Mouse (Mus musculus) bone marrow macrophage, adult 2 months (primary cell): Measurements from ENCODE around the gene Pde4d. TPM values are rescaled to one million over a fixed set of nuclear protein-coding genes. Genes with fewer than 3 reads are reported as not detected.

ENCODE experiments used
- H3K27ac ChIP-seq: 2 replicates; pipeline ENCODE4 v1.5.1; 2012; ENCODE audit warnings: low read depth, low read length; ENCODE audit not compliant: insufficient read depth
- H3K4me1 ChIP-seq: 2 replicates; pipeline ENCODE4 v1.6.1; 2012; ENCODE audit warnings: low read length; ENCODE audit not compliant: control insufficient read depth, insufficient read depth
- H3K4me3 ChIP-seq: 2 replicates; pipeline ENCODE4 v1.5.1; 2012; ENCODE audit warnings: mild to moderate bottlenecking, low read length, moderate library complexity; ENCODE audit not compliant: insufficient read depth
- CTCF ChIP-seq: IDR thresholded peaks from 2 replicates; pipeline ENCODE4 v1.5.1; 2012; ENCODE audit warnings: low read depth, mild to moderate bottlenecking, low read length, moderate library complexity
- POLR2A ChIP-seq: IDR thresholded peaks from 2 replicates; pipeline ENCODE4 v1.6.1; 2012; ENCODE audit warnings: mild to moderate bottlenecking, low read depth, low read length, borderline replicate concordance
- polyA plus RNA-seq: library from polyadenylated mRNA; stranded (reverse); fragments of >200 nt; gene quantifications from 2 replicates; pipeline ENCODE4 v1.2.4, GENCODE M21; 2012; ENCODE audit not compliant: missing spikeins, insufficient read depth, insufficient read length

The Pde4d gene
- polyA plus RNA-seq, 1 experiment, result 1.8 TPM

- Histone ChIP-seq H3K27ac (no peak overlapping the region), H3K4me3 (no peak overlapping the region), H3K4me1 (peaks cover 12% of the 10 kb centered on the region)
- no peak for TF ChIP-seq CTCF
- no peak for TF ChIP-seq POLR2A
Observed at GRCm38 (mm10) chr13:109655390-109655789, 1205.6 kb downstream of the Pde4d start.

GRCm38 (mm10) chr13:109659103-109659502 is 1209.4 kb downstream of the Pde4d start:
- TF ChIP-seq CTCF (no peak), POLR2A (no peak)
- 0 out of 2 replicates have a peak, but pooled peaks cover 2% of the 10 kb centered on the region for H3K4me1 ChIP-seq
- no peak overlapping the region for H3K27ac ChIP-seq
- no peak overlapping the region for H3K4me3 ChIP-seq

GRCm38 (mm10) chr13:109661345-109661744 is 1211.6 kb downstream of the Pde4d start:
- TF ChIP-seq CTCF (no peak), POLR2A (no peak)
- 0 out of 2 replicates have a peak, but pooled peaks cover 2% of the 10 kb centered on the region for H3K4me1 ChIP-seq

GRCm38 (mm10) chr13:109662099-109662498 is 1212.4 kb downstream of the Pde4d start:
- H3K4me3 ChIP-seq, result no peak overlapping the region
- TF ChIP-seq CTCF (no peak), POLR2A (no peak)
- 0 out of 2 replicates have a peak, but pooled peaks cover 2% of the 10 kb centered on the region for H3K4me1 ChIP-seq
- no peak overlapping the region for H3K27ac ChIP-seq

More at GRCm38 (mm10) chr13:109661345-109661744, 1211.6 kb downstream of the Pde4d start:
- Histone ChIP-seq H3K4me3 (no peak overlapping the region), H3K27ac (no peak overlapping the region)

GRCm38 (mm10) chr13:109662731-109663130 is 1213.0 kb downstream of the Pde4d start:
- H3K4me1 ChIP-seq, result 0 out of 2 replicates have a peak, but pooled peaks cover 2% of the 10 kb centered on the region
- TF ChIP-seq POLR2A, result no peak
- TF ChIP-seq CTCF, result no peak
- H3K4me3 ChIP-seq, result no peak overlapping the region
- no peak overlapping the region for H3K27ac ChIP-seq

- H3K4me3 ChIP-seq, result no peak overlapping the region
- no peak overlapping the region for H3K27ac ChIP-seq
- no peaks in the 10 kb centered on the region for H3K4me1 ChIP-seq
- TF ChIP-seq CTCF (no peak), POLR2A (no peak)
Observed at GRCm38 (mm10) chr13:109664956-109665802, 1215.4 kb downstream of the Pde4d start.

GRCm38 (mm10) chr13:109665803-109666403 is 1216.2 kb downstream of the Pde4d start:
- Histone ChIP-seq H3K4me1 (no peaks in the 10 kb centered on the region), H3K27ac (no peak overlapping the region), H3K4me3 (no peak overlapping the region)
- TF ChIP-seq CTCF (no peak), POLR2A (no peak)

GRCm38 (mm10) chr13:109669965-109670364 is 1220.2 kb downstream of the Pde4d start:
- Histone ChIP-seq H3K4me1 (no peaks in the 10 kb centered on the region), H3K27ac (no peak overlapping the region), H3K4me3 (no peak overlapping the region)
- no peak for TF ChIP-seq POLR2A
- TF ChIP-seq CTCF, result no peak

GRCm38 (mm10) chr13:109671589-109672347 is 1222.0 kb downstream of the Pde4d start:
- Histone ChIP-seq H3K4me1 (no peaks in the 10 kb centered on the region), H3K4me3 (no peak overlapping the region), H3K27ac (no peak overlapping the region)

More at GRCm38 (mm10) chr13:109671589-109672347, 1222.0 kb downstream of the Pde4d start:
- TF ChIP-seq POLR2A, result no peak
- TF ChIP-seq CTCF, result no peak
